Mouse (Mus musculus): Measurements from ENCODE around the gene Gpc5. TPM values are rescaled to one million over a fixed set of nuclear protein-coding genes. Genes with fewer than 3 reads are reported as not detected.

Gene Gpc5
- polyA plus RNA-seq, 1 experiment from 2014 or later: 0.15 TPM

DNA sequence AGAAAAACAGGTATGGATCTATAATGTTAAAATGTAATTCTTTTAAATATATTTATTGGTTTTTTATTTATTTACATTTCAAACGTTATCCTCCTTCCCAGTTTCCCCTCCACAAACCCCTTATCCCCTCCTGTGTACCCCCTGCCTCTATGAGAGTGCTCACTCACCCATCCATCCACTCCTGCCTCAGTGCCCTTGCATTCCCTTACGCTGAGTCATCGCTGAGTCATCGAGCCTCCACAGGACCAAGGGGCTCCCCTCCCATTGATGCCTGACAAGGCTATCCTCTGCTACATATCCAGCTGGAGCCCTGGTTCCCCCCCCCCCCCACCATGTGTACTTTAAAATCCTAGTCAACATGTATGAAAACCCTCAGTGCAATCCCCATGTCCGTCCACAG is 738.5 kb downstream of the Gpc5 start:
- Histone ChIP-seq H3K4me2 (ENCODE audit: low read depth, low read length) (no peak overlapping the region), H3K9ac (ENCODE audit: low read depth, low read length) (no peak overlapping the region), H3K27ac (ENCODE audit: low read length) (no peak overlapping the region), H3K4me3 (ENCODE audit: low read length) (no peak overlapping the region), H3K9me3 (ENCODE audit: control insufficient read depth, low read length) (no peaks in the 10 kb centered on the region), H3K27me3 (replicated peaks; ENCODE audit: control insufficient read depth, insufficient read depth, low read length) (no peaks in the 10 kb centered on the region), H3K36me3 (ENCODE audit: control insufficient read depth, insufficient read depth, low read length) (no peaks in the 10 kb centered on the region), H3K4me1 (ENCODE audit: control insufficient read depth, insufficient read depth, low read length) (no peaks in the 10 kb centered on the region)
- no peak for ATAC-seq
- 61% methylated on average over 5 of the region's 5 CpGs for WGBS

- H3K4me1 ChIP-seq (ENCODE audit: control insufficient read depth, insufficient read depth, low read length): no peaks in the 10 kb centered on the region
- under 1% methylated on average over 7 of the region's 7 CpGs for WGBS
- no peaks in the 10 kb centered on the region for H3K27me3 ChIP-seq (replicated peaks; ENCODE audit: control insufficient read depth, insufficient read depth, low read length)
- no peaks in the 10 kb centered on the region for H3K9me3 ChIP-seq (ENCODE audit: control insufficient read depth, low read length)
- no peak for ATAC-seq
- H3K27ac ChIP-seq (ENCODE audit: low read length): no peak overlapping the region
- H3K9ac ChIP-seq (ENCODE audit: low read depth, low read length): no peak overlapping the region
- H3K4me2 ChIP-seq (ENCODE audit: low read depth, low read length): no peak overlapping the region
- no peaks in the 10 kb centered on the region for H3K36me3 ChIP-seq (ENCODE audit: control insufficient read depth, insufficient read depth, low read length)
- no peak overlapping the region for H3K4me3 ChIP-seq (ENCODE audit: low read length)
Measured at GRCm38 (mm10) chr14:115831219-115831755, 739.3 kb downstream of the Gpc5 start.

DNA sequence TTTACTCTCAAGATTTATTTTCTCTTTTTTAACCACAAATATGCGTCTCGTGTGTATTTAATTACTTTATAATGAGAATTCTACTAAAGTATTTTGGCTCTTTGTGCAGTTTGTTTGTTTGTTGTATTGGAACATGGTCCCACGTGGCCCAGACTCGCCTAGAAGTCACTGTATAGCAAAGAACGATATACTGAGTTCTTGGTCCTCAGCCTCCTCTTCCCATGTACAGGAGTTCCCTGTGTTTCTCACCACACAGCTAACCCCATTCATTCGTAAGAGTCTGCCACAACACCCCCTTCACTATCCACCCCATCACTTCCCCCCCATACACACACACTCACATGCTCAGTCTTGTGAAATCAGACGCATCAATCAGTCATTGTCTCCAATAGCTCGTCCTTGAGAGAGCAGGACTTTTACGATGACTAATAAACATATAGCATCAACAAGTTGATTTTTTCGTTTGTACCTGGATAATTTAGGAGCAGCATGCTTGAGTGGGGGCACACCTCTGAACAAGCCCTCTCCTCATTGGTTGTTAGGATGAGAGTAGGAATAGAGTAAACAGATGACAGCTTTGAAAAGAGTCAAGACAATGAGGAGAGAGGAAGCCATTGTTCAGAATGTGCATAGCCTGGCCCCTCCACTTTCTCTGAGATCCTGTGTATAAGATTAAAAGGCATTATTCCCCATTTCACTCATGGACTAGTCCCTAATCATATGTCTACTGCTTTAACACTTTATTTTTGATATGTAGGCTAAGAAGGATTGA is 740.0 kb downstream of the Gpc5 start:
- WGBS: 72% methylated on average over 10 of the region's 10 CpGs
- Histone ChIP-seq H3K9me3 (ENCODE audit: control insufficient read depth, low read length) (no peaks in the 10 kb centered on the region), H3K27ac (ENCODE audit: low read length) (no peak overlapping the region), H3K4me2 (ENCODE audit: low read depth, low read length) (no peak overlapping the region), H3K4me1 (ENCODE audit: control insufficient read depth, insufficient read depth, low read length) (no peaks in the 10 kb centered on the region), H3K4me3 (ENCODE audit: low read length) (no peak overlapping the region), H3K36me3 (ENCODE audit: control insufficient read depth, insufficient read depth, low read length) (no peaks in the 10 kb centered on the region), H3K27me3 (replicated peaks; ENCODE audit: control insufficient read depth, insufficient read depth, low read length) (no peaks in the 10 kb centered on the region), H3K9ac (ENCODE audit: low read depth, low read length) (no peak overlapping the region)
- no peak for ATAC-seq

DNA sequence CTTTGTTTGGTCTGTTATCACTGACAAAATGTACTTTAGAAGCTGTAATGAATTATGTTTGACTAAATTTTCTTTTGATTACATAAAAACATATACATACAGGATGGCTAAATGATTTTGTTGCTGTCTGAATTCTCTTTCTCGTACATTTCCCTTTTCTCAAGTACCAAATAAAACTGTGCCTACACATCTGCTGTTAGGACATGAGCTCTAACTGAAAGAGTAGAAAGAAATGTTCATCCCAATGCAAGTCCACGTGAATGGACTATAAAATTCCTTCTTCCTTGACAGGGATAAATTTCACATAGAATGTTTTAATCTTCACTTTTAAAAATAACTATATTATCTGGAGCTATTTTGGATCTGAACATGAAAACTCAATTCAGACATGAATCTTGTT is 751.8 kb downstream of the Gpc5 start:
- no peak overlapping the region for H3K4me2 ChIP-seq (ENCODE audit: low read depth, low read length)
- ATAC-seq: no peak

GRCm38 (mm10) chr14:115844773-115845427 is 752.9 kb downstream of the Gpc5 start:
- Histone ChIP-seq H3K36me3 (ENCODE audit: control insufficient read depth, insufficient read depth, low read length) (no peaks in the 10 kb centered on the region), H3K9ac (ENCODE audit: low read depth, low read length) (no peak overlapping the region), H3K27ac (ENCODE audit: low read length) (no peak overlapping the region), H3K4me1 (ENCODE audit: control insufficient read depth, insufficient read depth, low read length) (no peaks in the 10 kb centered on the region), H3K27me3 (replicated peaks; ENCODE audit: control insufficient read depth, insufficient read depth, low read length) (no peaks in the 10 kb centered on the region), H3K9me3 (ENCODE audit: control insufficient read depth, low read length) (no peaks in the 10 kb centered on the region), H3K4me2 (ENCODE audit: low read depth, low read length) (no peak overlapping the region), H3K4me3 (ENCODE audit: low read length) (no peak overlapping the region)
- no peak for ATAC-seq
- WGBS: 82% methylated on average over 1 of the region's 1 CpGs

More for the DNA sequence above, 751.8 kb downstream of the Gpc5 start:
- H3K27me3 ChIP-seq (replicated peaks; ENCODE audit: control insufficient read depth, insufficient read depth, low read length): no peaks in the 10 kb centered on the region
- no peaks in the 10 kb centered on the region for H3K4me1 ChIP-seq (ENCODE audit: control insufficient read depth, insufficient read depth, low read length)
- no peak overlapping the region for H3K27ac ChIP-seq (ENCODE audit: low read length)
- 61% methylated on average over 2 of the region's 2 CpGs for WGBS
- H3K36me3 ChIP-seq (ENCODE audit: control insufficient read depth, insufficient read depth, low read length): no peaks in the 10 kb centered on the region
- H3K9me3 ChIP-seq (ENCODE audit: control insufficient read depth, low read length): no peaks in the 10 kb centered on the region
- H3K9ac ChIP-seq (ENCODE audit: low read depth, low read length): no peak overlapping the region
- no peak overlapping the region for H3K4me3 ChIP-seq (ENCODE audit: low read length)

GRCm38 (mm10) chr14:115869127-115869526 is 777.1 kb downstream of the Gpc5 start:
- Histone ChIP-seq H3K27ac (ENCODE audit: low read length) (no peak overlapping the region), H3K36me3 (ENCODE audit: control insufficient read depth, insufficient read depth, low read length) (no peaks in the 10 kb centered on the region), H3K4me3 (ENCODE audit: low read length) (no peak overlapping the region), H3K9ac (ENCODE audit: low read depth, low read length) (no peak overlapping the region), H3K27me3 (replicated peaks; ENCODE audit: control insufficient read depth, insufficient read depth, low read length) (no peaks in the 10 kb centered on the region), H3K9me3 (ENCODE audit: control insufficient read depth, low read length) (no peaks in the 10 kb centered on the region), H3K4me2 (ENCODE audit: low read depth, low read length) (no peak overlapping the region), H3K4me1 (ENCODE audit: control insufficient read depth, insufficient read depth, low read length) (no peaks in the 10 kb centered on the region)
- 81% methylated on average over 3 of the region's 3 CpGs for WGBS
- ATAC-seq: no peak

DNA sequence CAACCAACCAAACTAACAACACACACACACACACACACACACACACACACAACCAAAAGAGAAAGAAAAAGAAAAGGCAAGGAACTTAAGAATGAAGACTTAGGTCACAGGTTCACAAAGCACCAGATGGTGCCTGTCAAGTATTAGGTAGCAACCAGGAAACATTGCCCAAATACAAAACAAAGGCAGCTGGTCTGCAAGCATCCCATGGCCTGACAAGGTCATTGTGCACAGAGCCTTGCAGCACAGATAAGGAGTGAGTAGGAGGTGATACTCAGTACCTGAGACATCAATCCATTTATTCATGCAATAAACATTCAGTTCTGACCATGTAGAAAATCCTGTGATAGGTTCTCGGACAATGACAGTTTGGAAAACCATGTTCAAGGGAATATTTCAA is 884.0 kb downstream of the Gpc5 start:
- WGBS: 63% methylated on average over 1 of the region's 1 CpGs
- Histone ChIP-seq H3K36me3 (ENCODE audit: control insufficient read depth, insufficient read depth, low read length) (no peaks in the 10 kb centered on the region), H3K27me3 (replicated peaks; ENCODE audit: control insufficient read depth, insufficient read depth, low read length) (no peaks in the 10 kb centered on the region)

GRCm38 (mm10) chr14:115979233-115979632 is 887.2 kb downstream of the Gpc5 start:
- Histone ChIP-seq H3K36me3 (ENCODE audit: control insufficient read depth, insufficient read depth, low read length) (no peaks in the 10 kb centered on the region), H3K9ac (ENCODE audit: low read depth, low read length) (no peak overlapping the region), H3K4me2 (ENCODE audit: low read depth, low read length) (no peak overlapping the region), H3K4me1 (ENCODE audit: control insufficient read depth, insufficient read depth, low read length) (no peaks in the 10 kb centered on the region), H3K4me3 (ENCODE audit: low read length) (no peak overlapping the region), H3K27ac (ENCODE audit: low read length) (no peak overlapping the region), H3K9me3 (ENCODE audit: control insufficient read depth, low read length) (no peaks in the 10 kb centered on the region), H3K27me3 (replicated peaks; ENCODE audit: control insufficient read depth, insufficient read depth, low read length) (no peaks in the 10 kb centered on the region)
- no peak for ATAC-seq
- WGBS: 56% methylated on average over 2 of the region's 2 CpGs

More for the DNA sequence above, 884.0 kb downstream of the Gpc5 start:
- no peaks in the 10 kb centered on the region for H3K4me1 ChIP-seq (ENCODE audit: control insufficient read depth, insufficient read depth, low read length)
- ATAC-seq: no peak
- no peaks in the 10 kb centered on the region for H3K9me3 ChIP-seq (ENCODE audit: control insufficient read depth, low read length)
- no peak overlapping the region for H3K9ac ChIP-seq (ENCODE audit: low read depth, low read length)
- H3K27ac ChIP-seq (ENCODE audit: low read length): no peak overlapping the region
- no peak overlapping the region for H3K4me2 ChIP-seq (ENCODE audit: low read depth, low read length)
- no peak overlapping the region for H3K4me3 ChIP-seq (ENCODE audit: low read length)

- H3K4me1 ChIP-seq (ENCODE audit: control insufficient read depth, insufficient read depth, low read length): no peaks in the 10 kb centered on the region
- no peaks in the 10 kb centered on the region for H3K36me3 ChIP-seq (ENCODE audit: control insufficient read depth, insufficient read depth, low read length)
- H3K9me3 ChIP-seq (ENCODE audit: control insufficient read depth, low read length): no peaks in the 10 kb centered on the region
- 69% methylated on average over 2 of the region's 2 CpGs for WGBS
- no peaks in the 10 kb centered on the region for H3K27me3 ChIP-seq (replicated peaks; ENCODE audit: control insufficient read depth, insufficient read depth, low read length)
- H3K4me2 ChIP-seq (ENCODE audit: low read depth, low read length): no peak overlapping the region
- no peak overlapping the region for H3K27ac ChIP-seq (ENCODE audit: low read length)
- no peak overlapping the region for H3K9ac ChIP-seq (ENCODE audit: low read depth, low read length)
- H3K4me3 ChIP-seq (ENCODE audit: low read length): no peak overlapping the region
- no peak for ATAC-seq
Measured at GRCm38 (mm10) chr14:115990764-115991163, 898.7 kb downstream of the Gpc5 start.
